Mouse (Mus musculus) inflammation-experienced regulatory T-cells (primary cell): ENCODE results near the gene Rab21. TPM values are rescaled to one million over a fixed set of nuclear protein-coding genes. Genes with fewer than 3 reads are reported as not detected.

ENCODE experiments used
- polyA plus RNA-seq, 2 experiments: library from polyadenylated mRNA; unstranded; fragments of 100-300 nt; shearing (Covaris generic); gene quantifications; one replicate each; pipeline ENCODE4 v1.2.1; 2017

Rab21 gene
- 10 to 100 TPM; 53.4 to 59.1 TPM for polyA plus RNA-seq

DNA sequence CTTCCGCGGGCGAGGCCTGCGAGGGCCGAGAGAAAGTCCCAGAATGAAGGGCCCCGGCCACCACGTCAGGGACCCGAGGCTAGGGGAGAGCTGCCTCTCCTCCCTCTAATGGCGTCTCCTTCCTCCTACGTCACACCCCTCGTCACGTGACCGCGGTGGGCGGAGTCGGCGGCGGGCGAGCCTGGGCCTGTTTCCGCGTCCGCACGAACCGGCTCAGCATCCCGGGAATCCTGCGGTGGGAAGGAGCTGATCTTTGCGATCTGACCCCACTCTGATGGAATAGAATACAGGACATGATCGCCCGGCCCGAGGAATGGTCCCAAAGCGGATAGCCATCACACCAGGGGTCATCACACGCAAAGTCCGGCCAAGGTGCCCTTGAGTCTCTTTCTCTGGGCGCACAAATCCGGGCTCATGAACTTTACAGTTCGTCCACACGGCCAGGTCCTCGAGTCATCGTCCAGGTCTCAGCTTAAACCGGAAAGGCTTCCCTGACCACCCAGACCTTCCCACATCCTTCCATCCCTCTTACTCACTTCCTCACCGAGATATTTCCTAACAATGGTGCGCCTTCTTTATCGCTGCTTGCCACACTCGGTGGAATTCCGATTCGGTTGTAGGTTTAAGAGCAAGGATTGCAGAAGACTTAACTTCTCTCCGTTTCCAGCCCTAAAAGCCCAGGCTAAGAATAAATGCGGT is at the start of gene Rab21:
Gene Rab21, minus strand, starts transcription at position 122 of the 699 bp plus-strand sequence.

DNA sequence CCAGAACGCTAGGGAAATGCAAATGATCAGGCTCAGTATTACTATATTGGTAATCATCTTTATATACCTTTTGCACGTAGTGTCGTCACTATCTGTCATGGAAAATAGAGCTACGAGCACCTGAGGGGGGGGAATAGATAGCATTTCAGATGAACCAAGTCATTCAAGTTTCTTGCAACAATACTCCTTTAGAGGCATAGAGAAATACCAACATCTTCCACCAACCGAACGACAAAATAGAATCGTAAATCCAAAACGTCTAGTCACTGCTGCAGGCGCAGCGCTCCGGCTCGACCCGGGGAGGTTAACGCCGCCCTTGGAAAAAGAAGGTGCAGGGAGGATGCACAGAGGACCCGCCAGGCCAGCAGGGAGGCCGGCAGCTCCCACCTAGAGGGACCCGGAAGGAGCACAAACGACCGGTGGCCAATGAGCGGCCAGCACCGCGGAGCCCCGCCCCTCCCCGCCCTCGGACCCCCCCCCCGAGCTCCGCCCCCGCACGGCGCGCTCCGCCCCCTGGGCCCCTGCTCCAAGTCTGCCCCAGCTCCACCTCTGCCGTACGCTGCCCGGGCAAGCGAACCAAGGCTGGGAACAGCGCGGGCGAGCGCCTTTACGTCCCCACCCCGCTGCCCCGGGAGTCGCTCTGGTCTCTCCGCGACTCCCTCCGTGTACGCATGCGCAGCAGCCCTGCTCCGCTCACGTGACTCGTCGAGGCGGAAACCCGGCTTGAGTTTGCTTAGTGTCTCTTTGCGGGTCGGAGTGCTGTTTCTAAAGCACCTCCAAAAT is 46.6 kb upstream of the Rab21 start, which contains the start of gene Tmem19:
Gene Tmem19, minus strand, starts transcription at position 662 of the 783 bp plus-strand sequence.

GRCm38 (mm10) chr10:115251088-115251934 is 64.1 kb downstream of the Rab21 start, which contains the start of gene Tbc1d15:
TSS of gene Tbc1d15 (minus strand) at chr10:115251467.

Other genes with a start within 250 kb of the Rab21 start
- gene Tph2, start 130.6 kb downstream of the Rab21 start, polyA plus RNA-seq = under 1 TPM in 1 of 2 experiments, not detected in 1; 0.13 TPM
- gene Tbc1d15, start 64.1 kb downstream of the Rab21 start, polyA plus RNA-seq = 10 to 100 TPM; 92.6 to 93.2 TPM
- 10 to 100 TPM; 41.4 to 44.0 TPM for gene Tmem19, start 46.9 kb upstream of the Rab21 start, polyA plus RNA-seq
- 10 to 100 TPM in 1 of 2 experiments, 1 to 10 TPM in 1; 6.9 to 12.3 TPM for gene Thap2, start 68.8 kb upstream of the Rab21 start, polyA plus RNA-seq
- gene Zfc3h1, start 69.4 kb upstream of the Rab21 start, polyA plus RNA-seq = 10 to 100 TPM; 31.9 to 43.6 TPM